Mouse (Mus musculus): ENCODE data around the gene Nt5m.

Nt5m gene

DNA sequence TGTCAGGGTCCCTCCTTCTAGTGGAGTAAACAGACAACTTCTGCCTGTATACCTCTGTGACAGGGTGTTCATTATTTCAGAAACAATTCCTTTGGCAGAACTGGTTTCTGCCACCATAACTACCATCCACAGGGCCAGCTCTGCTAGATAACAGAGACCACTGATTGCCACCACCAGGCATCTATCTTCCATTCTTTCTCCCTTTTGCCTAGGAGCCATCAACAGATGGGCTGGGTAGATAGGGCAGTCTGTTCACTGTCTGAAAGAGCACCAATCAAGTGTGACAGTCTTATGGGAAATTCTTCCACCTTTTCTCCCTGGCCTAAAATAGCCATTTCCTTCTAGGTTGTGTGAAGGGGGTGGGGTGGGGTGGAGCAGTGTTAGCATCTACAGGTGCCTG lies 71.3 kb downstream of the Nt5m start:
- no peak for DNase-seq

DNA sequence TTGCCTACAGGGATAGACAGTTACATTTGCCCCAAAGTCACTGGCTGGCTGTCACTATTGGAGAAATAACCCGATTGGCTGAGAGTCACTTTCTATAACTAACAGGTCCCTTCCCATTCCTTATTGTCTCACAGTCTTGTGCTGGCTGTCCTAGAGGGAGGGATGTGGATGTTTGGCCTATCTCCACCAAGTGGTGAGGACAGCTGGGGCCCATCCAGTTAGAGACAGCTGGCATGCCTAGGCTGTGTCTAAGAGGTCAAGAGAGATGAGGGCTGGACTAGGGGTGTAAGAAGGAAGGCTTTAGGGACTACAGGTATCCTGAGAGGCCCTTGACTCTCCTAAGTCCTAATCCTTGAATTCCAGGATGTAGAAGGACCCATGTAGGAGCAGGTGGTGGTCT lies 72.3 kb downstream of the Nt5m start:
- no peak for DNase-seq

DNA sequence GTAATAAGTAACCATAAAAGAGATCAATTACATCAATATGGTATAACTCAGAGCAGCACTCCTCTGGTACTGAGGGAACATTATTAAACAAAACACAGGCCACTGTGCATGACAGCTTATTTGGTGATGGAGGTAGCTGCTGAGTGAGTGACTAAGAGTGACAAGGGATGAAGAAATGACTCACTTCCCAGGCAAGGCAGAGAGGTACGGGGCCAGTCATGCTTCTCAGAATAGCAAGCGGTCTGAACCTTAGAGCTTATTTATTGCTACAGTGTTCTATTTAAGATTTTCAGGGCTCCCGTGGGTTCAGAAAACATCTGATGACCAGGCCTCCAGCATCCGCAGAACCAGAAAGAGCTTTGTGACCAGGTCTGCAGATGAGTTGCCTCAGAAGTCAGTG lies 74.5 kb downstream of the Nt5m start:
- DNase-seq: no peak

DNA sequence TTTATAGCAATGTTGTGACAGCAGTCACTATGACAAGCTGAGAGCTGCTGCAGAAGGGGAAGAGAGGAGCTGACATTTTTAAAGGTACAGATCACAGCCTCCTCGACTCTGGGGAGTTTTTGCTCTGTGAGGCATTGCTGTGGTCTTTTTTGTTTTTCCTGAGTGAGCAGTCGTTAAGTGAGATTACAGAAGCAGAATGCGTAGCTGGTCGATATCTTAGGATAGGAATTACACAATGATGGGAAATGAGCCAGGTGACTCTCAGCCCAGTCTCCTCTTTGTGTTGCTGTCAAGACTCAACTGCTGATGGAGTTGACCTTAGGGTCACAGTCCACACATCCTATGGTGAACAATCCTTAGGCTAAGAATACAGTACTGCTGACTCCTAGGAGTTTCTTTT lies 78.8 kb downstream of the Nt5m start:
- no peak for DNase-seq

DNA sequence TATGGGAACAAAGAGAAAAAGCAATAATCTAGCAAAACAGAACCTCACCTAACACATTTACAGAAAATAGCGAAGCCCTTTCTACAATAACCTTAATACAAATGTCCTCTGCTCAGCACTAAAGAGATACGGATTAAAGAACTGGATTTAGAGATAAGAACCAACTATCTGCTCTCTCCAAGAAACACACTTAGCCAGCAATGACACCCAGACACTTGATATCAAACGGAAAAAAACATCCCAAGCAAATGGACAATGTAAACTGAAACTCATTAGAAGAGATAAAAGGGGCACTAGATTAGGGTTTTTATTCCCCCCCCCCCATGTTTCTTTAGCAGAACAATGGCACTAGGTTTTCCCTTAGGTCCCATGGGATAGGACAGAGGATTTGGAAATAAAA lies 80.2 kb downstream of the Nt5m start:
- DNase-seq: no peak

- DNase-seq: no peak
Measured at GRCm38 (mm10) chr11:59920331-59920730, 81.1 kb downstream of the Nt5m start.

DNA sequence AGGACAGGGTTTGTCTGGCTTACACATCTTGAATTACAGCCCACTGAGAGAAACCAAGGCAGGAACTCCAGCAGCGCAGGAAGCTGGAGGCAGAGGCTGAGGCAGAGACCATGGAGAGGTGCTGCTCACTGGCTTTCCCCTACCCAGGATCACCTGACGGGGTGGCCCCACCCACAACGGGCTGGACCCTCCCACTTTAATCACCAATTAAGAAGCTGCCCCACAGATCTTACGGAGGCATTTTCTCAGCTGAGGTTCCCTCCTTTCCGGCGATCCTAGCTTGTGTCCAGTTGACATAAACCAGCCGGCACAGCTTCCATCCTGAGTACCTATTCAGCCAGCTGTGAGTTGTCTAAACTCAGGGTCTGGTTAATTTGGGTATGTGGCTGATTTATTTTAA lies 82.0 kb downstream of the Nt5m start:
- DNase-seq: no peak

- no peak for DNase-seq
Measured at GRCm38 (mm10) chr11:59930031-59930430, 90.8 kb downstream of the Nt5m start.

Data from B cell, adult 2 months (primary cell).